Mouse (Mus musculus): ENCODE results near the gene Mrap.

Mrap gene

DNA sequence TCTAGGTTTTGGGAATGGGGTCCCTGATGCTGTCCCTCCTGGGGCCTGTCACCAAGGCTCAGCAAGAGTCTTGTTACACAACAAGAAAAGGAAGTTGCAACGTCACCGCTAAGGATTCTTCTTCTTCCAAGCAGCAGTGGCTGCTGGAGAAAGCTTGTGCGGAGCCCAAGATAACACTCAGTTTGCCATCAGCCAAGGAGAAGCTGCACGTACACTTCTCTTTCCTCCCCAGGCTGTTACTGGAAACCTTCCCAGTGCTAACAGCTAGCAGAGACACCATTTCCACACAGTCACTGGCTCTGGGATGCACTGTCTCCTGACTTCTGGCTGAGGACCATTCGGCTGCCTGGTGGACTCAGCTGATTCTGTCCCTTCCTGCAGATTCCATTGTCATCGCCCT, 9.1 kb downstream of the Mrap start:
- intact Hi-C loops (cut with DNase I) = loop anchor here (10.0 kb wide), 1 partner anchor 188 kb away; the partner anchor contains the start of gene Cfap298

DNA sequence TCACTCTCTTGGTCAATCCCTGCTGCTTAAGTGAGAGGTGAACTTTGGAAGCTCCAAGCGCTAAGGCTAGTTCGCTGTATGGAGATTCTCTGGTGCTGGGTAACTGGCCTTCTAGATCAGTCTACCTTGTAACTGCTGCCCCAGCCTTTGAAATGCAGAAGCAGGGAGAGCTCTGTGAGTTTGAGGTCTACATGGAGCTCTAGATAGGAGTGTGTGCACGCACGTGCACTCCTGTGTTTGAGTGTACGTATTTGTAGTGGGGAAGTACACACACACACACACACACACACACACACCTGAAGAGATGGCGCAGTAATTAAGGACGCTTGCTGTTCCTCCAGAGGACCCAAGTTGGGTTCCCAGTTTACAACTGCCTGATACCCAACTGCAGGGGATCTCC, 10.2 kb downstream of the Mrap start:
- intact Hi-C loops (cut with DNase I) = loop anchor here (10.0 kb wide), 1 partner anchor 187 kb away; the partner anchor contains the start of gene Cfap298

DNA sequence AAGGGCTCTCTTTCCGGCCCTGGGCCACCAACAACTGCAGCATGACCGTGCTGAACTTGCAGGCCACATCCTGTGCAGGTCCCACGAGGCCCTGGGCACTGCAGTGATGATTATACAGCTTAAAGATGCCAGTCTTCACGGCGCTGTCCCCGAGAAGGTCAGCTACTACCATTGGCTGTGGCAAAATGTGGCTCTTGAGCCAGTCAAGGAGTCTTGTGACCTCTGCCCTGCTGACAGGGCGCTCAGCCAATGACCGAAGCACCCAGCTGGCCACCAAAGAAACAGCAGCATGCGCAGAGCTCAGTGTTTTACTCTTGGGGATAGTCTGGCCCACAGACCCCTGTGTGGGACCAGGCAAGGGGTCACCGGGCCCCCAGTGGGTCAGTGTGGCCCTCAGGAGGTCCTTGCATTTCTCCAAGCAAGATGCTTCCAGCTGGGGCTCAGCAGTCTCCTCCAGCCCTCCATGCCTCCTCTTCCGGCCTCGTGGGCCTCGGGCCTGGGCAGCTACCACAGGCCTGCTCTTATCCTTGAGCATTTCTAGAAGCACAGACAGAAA, 15.5 kb downstream of the Mrap start:
- intact Hi-C loops (cut with DNase I) = no loop called here

DNA sequence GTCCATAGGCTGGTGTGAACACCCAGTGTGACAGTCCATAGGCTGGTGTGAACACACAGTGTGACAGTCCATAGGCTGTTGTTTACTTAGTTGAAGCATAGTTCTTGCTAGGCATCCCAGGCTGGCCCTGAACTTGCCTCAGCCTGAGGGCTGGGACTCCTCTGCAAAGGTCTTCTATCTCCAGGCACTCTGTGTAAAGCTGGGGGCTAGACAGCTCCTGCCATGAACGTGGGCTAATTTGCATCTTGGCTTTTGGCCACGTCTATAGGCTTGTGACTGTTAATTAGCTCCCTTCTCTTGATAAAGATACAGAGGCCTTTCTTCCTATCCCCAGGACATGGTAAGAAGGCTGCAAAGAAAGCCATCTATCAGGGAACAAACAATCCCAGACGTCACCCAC, 21.3 kb downstream of the Mrap start:
- intact Hi-C loops (cut with DNase I) = no loop called here

- intact Hi-C loops (cut with DNase I) = no loop called here
These were observed 22.5 kb downstream of the Mrap start for GRCm38 (mm10) chr16:90760515-90760914.

DNA sequence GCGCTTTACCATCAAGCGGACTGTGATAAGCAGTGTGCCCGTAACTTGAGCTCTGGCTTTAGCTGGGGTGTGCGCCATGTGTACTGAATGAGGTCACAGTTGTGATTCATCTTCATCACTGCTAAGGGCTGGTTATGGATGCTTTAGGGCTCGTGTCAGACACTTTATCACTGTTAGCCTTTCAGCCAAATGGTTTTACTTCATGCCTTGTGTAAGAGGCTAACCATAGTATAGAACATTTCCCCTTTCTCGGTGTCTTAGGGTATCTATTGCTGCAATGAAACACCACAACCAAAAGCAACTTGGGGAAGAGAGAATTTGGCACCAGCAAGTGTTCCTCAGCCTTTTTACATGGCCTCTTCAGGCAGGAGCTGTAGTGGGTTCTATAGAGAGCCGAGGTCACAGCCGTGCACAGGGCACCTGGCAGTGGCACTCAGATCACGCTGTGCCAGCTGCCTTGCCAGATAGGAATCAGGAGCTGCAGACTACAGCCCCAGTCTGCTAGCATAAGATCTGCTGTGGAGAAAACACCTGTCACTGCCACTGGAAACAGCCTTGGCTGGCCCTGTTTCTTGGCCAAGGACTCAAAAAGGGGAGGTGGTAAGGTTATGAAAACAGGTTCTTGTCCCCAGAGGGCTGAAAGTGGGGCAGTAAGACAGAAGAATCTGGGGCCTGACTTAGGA, 27.3 kb downstream of the Mrap start:
- intact Hi-C loops (cut with DNase I) = loop anchor here (5.0 kb wide), 1 partner anchor 37 kb away; no protein-coding TSS in a partner anchor

DNA sequence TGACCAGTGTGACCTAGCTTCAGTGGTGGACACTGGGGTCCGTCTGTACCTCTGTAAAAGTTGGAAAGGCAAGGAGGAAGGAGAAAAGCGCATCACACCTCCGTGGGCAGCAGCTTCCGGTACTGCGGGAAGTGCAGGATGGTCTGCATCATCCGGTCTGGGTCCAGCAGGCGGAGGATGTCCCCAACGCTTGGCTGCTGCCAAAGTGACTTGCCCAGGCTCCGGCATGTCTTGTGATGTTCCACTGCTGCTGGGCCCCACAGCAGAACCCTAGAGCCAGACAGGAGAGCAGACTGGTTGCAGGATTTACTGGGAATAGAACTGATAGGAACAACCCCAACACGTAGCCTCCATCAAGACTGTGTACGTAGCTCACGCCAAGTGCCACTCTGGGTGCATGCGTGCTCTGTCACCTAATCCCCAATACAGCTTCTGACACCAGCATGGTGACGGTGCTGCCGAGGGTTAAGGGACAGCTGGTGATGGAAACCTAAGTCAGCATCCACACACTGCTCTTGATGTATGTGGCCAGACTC, 29.0 kb downstream of the Mrap start:
- intact Hi-C loops (cut with DNase I) = loop anchor here (5.0 kb wide), 1 partner anchor 35 kb away; no protein-coding TSS in a partner anchor

DNA sequence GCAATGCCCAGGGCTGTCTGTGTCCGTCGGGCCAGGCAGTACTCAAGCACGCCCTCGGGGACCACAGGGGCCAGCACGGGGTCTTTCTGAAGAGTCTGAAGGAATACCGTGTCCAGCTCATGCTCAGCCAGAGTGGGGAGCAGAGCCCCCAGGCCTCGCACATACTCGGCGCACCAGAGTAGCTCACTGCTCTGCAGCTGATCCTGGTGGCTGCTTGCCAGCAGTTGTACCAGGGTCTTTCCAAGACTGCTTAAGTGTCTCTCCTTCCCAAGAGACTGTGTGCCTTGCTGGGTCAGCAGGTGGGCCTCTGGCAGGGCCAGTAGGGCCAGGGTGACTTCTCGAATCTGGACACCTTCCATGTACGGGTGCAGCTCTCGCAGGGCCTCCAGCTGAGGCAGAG, 36.2 kb downstream of the Mrap start:
- intact Hi-C loops (cut with DNase I) = no loop called here

- intact Hi-C loops (cut with DNase I) = no loop called here
These were observed 36.6 kb downstream of the Mrap start for GRCm38 (mm10) chr16:90774646-90775045.

- intact Hi-C loops (cut with DNase I) = no loop called here
These were observed 38.0 kb downstream of the Mrap start for GRCm38 (mm10) chr16:90775946-90776520.

DNA sequence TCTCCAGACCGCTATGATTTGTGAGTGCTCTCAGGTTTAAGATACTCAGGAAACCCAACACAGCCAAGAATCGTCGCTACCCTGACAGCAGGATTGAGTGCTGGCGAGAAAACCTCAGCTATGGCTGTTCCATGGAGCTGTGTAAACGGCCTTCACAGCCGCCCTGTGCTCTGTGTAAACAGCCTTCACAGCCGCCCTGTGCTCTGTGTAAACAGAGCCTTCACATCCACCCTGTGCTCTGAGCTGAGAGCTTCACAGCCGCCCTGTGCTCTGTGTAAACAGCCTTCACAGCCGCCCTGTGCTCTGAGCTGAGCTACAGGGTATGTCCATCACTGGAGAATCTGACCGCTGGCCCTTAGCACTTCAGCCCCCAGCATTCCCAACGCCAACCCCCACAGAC, 41.8 kb downstream of the Mrap start:
- intact Hi-C loops (cut with DNase I) = no loop called here

- intact Hi-C loops (cut with DNase I) = no loop called here
These were observed 45.3 kb downstream of the Mrap start for GRCm38 (mm10) chr16:90783302-90783701.

- intact Hi-C loops (cut with DNase I) = no loop called here
These were observed 47.2 kb downstream of the Mrap start for GRCm38 (mm10) chr16:90785257-90785656.

DNA sequence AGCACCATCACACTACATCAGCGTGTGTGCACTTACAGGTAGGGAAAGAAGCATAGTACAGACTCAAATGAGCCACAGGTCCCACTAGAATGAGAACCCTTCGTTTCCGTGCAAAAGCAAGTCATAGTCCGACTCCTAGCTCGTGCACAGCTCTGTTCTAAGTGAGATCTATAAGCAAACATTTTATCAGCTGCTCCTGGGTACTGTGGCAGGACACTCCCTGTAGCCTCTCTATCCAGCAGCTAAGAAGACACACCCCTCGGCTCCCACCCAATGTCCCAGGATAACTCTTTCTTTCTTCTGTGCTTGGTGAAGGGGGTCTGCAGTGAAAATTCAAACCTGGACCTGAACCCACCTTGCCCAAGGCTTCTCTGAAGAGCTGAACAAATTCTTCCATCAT, 50.6 kb downstream of the Mrap start:
- intact Hi-C loops (cut with DNase I) = no loop called here

DNA sequence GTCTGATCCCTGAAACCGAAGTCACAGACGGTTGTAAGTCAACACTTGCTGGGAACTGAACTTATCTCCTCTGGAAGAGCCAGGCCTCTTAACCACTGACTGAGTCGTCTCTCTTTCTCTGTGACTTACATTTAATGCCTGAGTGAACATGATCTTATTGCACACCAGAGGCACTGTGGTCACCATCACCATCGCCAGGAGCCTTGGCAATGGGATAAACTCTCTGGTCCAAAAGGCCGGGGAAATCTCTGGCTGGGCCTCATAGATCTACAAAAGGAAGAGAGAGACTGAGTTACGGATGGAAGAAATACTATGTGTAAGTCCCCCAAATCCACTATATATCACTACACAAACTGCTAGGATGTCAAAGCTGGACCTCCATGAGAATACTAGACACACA, 52.9 kb downstream of the Mrap start:
- intact Hi-C loops (cut with DNase I) = no loop called here

DNA sequence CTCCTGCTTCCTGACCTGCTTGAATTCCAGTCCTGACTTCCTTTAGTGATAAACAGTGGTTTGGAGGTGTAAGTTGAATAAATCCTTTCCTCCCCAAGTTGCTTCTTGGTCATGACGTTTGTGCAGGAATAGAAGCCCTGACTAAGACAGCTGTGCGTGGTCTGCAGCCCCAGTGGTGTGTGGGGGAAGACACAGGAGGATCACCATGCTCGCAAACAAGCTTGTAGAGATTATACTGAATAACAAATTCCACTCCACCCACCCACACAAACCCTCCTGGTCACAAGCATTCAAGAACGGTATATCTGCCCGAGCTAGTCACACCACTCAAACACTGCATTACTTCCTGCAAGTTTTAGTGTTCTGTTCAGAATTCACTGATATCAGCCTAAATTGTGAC, 54.1 kb downstream of the Mrap start:
- intact Hi-C loops (cut with DNase I) = no loop called here

DNA sequence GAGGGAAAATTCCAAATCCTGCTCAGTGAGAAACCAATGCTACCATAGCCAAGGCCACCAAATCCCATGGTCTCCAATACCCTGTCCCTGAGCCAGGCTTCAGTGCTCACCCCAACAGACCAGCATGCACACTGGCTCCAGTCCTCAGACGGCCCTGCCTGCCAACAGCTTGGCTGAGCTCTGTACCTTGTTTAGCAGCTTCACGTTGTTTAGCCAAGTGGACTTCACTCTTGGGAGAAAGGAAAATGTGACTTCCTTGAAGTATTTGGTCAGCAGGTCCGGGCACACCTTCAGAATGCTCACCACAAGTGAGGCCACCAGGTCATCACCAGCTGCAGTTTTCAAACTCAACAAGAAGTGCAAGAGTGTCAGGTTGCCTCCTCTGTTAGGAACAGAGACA, 54.5 kb downstream of the Mrap start:
- intact Hi-C loops (cut with DNase I) = no loop called here

DNA sequence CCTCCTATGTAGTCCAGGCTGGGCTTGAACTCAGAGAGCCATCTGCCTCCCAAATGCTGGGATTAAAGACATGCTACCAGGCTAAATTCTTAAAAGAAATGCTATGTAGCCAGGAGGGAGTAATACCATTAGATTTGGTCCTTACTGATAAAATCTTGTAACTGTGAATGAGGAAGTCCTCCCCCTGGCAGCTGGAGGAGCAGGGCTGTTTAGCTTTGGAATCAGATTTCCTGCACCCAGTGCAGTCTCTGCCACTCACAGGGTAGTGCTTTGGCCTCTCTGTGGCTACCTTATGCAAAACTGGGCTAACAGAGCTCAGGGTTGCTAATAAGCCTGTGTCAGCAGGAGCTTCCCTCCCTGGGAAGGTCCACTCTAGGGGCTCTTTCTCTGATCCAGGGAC, 56.7 kb downstream of the Mrap start:
- intact Hi-C loops (cut with DNase I) = no loop called here

- intact Hi-C loops (cut with DNase I) = no loop called here
These were observed 60.4 kb downstream of the Mrap start for GRCm38 (mm10) chr16:90798446-90798845.

- intact Hi-C loops (cut with DNase I) = no loop called here
These were observed 60.8 kb downstream of the Mrap start for GRCm38 (mm10) chr16:90798848-90799247.

All from adrenal gland (tissue).